Mouse (Mus musculus) left cerebral cortex, adult 2 months (tissue): ENCODE data around the gene Cdkl4. TPM values are rescaled to one million over a fixed set of nuclear protein-coding genes. Genes with fewer than 3 reads are reported as not detected.

ENCODE experiments used
- DNase-seq, 2 experiments: peaks; one replicate each; pipeline ENCODE4 v3.0.0; 2021 to 2022; ENCODE audit warnings: low spot score in 2 of 2, mixed read lengths in 1 of 2; ENCODE audit errors: extremely low spot score in 1 of 2
- H3K27ac ChIP-seq: fragments of 200-600 bp; 2 replicates; pipeline ENCODE4 v1.8.1; 2022
- H3K4me3 ChIP-seq: fragments of 200-600 bp; 2 replicates; pipeline ENCODE4 v1.8.1; 2022
- CTCF ChIP-seq: fragments of 200-600 bp; IDR thresholded peaks from 2 replicates; pipeline ENCODE4 v1.8.1; 2022; ENCODE audit warnings: antibody characterized with exemption, mild to moderate bottlenecking, moderate library complexity
- intact Hi-C: fragments of 180-260 bp; cut with DNase I; formaldehyde crosslinking; loops from one replicate; pipeline ENCODE4 v1.15.1; 2025
- long read RNA-seq, 2 experiments: library from polyadenylated mRNA; stranded (forward); transcript quantifications; one replicate each; pipeline ENCODE4 v2.0.0; 2021; ENCODE audit warnings: borderline mapping rate in 2 of 2
- total RNA-seq, 2 experiments: library from RNA; stranded (reverse); gene quantifications; 2 replicates each; pipeline ENCODE4 v1.2.3; 2021

The Cdkl4 gene
- 10 to 100 TPM; 17.9 to 18.9 TPM for total RNA-seq
- long read RNA-seq, experiment 1, transcript Cdkl4-203 (10 exons, 3,078 nt): minor isoform, 9 of 42 reads
- long read RNA-seq, experiment 1, transcript Cdkl4-202 (10 exons, 1,991 nt): major isoform, 25 of 42 reads
- long read RNA-seq, experiment 1, partial matches to known transcripts: 0 of 42 reads
- long read RNA-seq, experiment 1, other reads (novel, unspliced or antisense): 8 of 42 reads
- long read RNA-seq, experiment 2, transcript Cdkl4-203 (10 exons, 3,078 nt): minor isoform, 7 of 27 reads
- long read RNA-seq, experiment 2, transcript Cdkl4-202 (10 exons, 1,991 nt): major isoform, 15 of 27 reads
- long read RNA-seq, experiment 2, partial matches to known transcripts: 1 of 27 reads
- long read RNA-seq, experiment 2, other reads (novel, unspliced or antisense): 4 of 27 reads

GRCm38 (mm10) chr17:80577639-80578038, at the start of gene Cdkl4:
Cdkl4 (minus strand) TSS chr17:80577813.
- H3K27ac ChIP-seq: peak within 1 kb of the TSS; percentile 64
- TF ChIP-seq CTCF: no peak
- no peak for DNase-seq
- H3K4me3 ChIP-seq: peak within 1 kb of the TSS; percentile 56
- intact Hi-C loops: no loop called here

GRCm38 (mm10) chr17:80624979-80625378, 47.4 kb upstream of the Cdkl4 start:
- no peak for DNase-seq
- no peak for TF ChIP-seq CTCF
- intact Hi-C loops: loop anchor here (5.0 to 10.0 kb wide), 4 partner anchors 87 to 387 kb away; no protein-coding TSS in a partner anchor
- Histone ChIP-seq H3K27ac (no peak overlapping the region), H3K4me3 (no peak overlapping the region)

DNA sequence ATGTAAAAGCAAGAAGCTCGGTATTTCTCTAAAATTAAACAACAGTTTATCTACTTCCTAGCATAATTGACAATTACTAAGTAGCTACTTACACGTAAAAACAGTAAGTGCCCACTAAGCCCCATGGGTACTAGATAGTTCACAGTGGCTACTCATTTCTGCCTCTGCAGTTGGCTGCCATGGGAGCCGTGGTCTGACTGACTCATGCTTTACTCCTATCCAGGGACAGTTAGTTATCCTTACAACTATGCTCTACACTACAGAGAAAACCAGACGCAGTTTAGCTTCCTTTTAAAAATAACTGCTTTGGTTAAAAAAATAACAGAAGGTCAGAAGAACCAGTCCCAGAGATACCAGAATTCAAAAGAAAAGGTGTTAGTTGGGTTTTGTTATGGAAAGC, 44.1 kb upstream of the Cdkl4 start:
- TF ChIP-seq CTCF: no peak
- no peak for DNase-seq
- Histone ChIP-seq H3K27ac (no peak overlapping the region), H3K4me3 (no peak overlapping the region)
- intact Hi-C loops: loop anchor here (1.0 to 10.0 kb wide), 4 partner anchors 91 to 391 kb away; no protein-coding TSS in a partner anchor

GRCm38 (mm10) chr17:80620786-80621423, 43.3 kb upstream of the Cdkl4 start:
- H3K4me3 ChIP-seq: no peak overlapping the region
- intact Hi-C loops: loop anchor here (1.0 to 10.0 kb wide), 4 partner anchors 91 to 391 kb away; no protein-coding TSS in a partner anchor
- no peak overlapping the region for H3K27ac ChIP-seq
- TF ChIP-seq CTCF: peak; percentile 88
- peak; percentile 71 to 72 for DNase-seq

GRCm38 (mm10) chr17:80619556-80619955, 41.9 kb upstream of the Cdkl4 start:
- intact Hi-C loops: no loop called here
- H3K27ac ChIP-seq: 0 out of 2 replicates have a peak overlapping the region, but pooled peaks have one; percentile 11
- no peak for TF ChIP-seq CTCF
- DNase-seq: no peak
- no peak overlapping the region for H3K4me3 ChIP-seq

DNA sequence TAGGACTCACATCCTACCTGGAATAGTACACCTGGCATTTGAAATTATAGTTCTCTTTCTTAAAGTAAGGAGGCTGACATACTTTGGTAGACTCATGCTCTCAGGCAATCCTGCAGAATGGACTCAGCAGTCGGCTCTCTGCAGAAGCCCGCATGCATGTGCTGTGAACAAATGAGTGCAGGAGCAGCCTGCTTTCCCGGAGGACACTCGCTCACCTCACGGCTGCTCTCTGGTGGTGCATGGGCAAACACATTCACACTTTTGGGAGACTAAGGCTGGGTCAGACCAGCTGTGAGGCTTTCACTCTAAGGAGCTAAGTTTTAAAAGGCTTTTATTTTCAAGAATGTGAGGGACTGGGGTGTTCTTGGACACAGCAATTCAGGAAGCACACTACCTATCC, 41.3 kb upstream of the Cdkl4 start:
- intact Hi-C loops: no loop called here
- no peak overlapping the region for H3K4me3 ChIP-seq
- no peak for DNase-seq
- H3K27ac ChIP-seq: no peak overlapping the region
- no peak; the same call in 1 of the 2 replicates for TF ChIP-seq CTCF

- DNase-seq: no peak
- H3K27ac ChIP-seq: no peak overlapping the region
- intact Hi-C loops: loop anchor here (5.0 kb wide), 1 partner anchor 378 kb away; no protein-coding TSS in a partner anchor
- H3K4me3 ChIP-seq: no peak overlapping the region
- no peak for TF ChIP-seq CTCF
Observed at GRCm38 (mm10) chr17:80603806-80604205, 26.2 kb upstream of the Cdkl4 start.

GRCm38 (mm10) chr17:80603079-80603625, 25.5 kb upstream of the Cdkl4 start:
- intact Hi-C loops: loop anchor here (5.0 kb wide), 1 partner anchor 379 kb away; no protein-coding TSS in a partner anchor

GRCm38 (mm10) chr17:80601371-80601770, 23.8 kb upstream of the Cdkl4 start:
- no peak overlapping the region for H3K4me3 ChIP-seq
- DNase-seq: peak; percentile 42 to 65
- TF ChIP-seq CTCF: peak; percentile 64
- H3K27ac ChIP-seq: no peak overlapping the region
- intact Hi-C loops: loop anchor here (5.0 kb wide), 1 partner anchor 381 kb away; no protein-coding TSS in a partner anchor

More at GRCm38 (mm10) chr17:80603079-80603625, 25.5 kb upstream of the Cdkl4 start:
- no peak overlapping the region for H3K27ac ChIP-seq
- no peak overlapping the region for H3K4me3 ChIP-seq
- TF ChIP-seq CTCF: no peak
- DNase-seq: no peak

DNA sequence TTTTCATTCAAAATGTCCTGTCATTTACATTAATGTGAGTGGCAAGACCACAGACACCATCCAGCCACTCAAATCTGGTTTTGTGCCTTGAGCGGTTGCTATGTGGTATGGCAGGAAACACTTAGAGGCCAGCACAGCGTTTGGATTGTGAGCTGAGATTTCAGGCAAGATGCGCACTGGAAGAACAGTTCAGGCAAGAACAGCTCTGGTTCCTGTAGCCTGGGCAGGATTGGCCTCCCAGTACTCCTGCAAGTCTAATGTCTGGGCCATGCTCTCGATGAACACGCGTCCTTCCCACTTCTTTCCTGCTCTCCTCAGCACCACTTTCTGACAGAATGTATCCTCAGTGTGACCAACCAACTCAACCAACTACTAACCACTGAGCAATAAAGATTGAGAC, 5.4 kb upstream of the Cdkl4 start:
- intact Hi-C loops: no loop called here
- H3K27ac ChIP-seq: no peak overlapping the region
- no peak for TF ChIP-seq CTCF
- no peak for DNase-seq
- no peak overlapping the region for H3K4me3 ChIP-seq

GRCm38 (mm10) chr17:80579901-80580300, 2.3 kb upstream of the Cdkl4 start:
- no peak for DNase-seq
- intact Hi-C loops: no loop called here
- H3K4me3 ChIP-seq: no peak overlapping the region
- no peak overlapping the region for H3K27ac ChIP-seq
- no peak for TF ChIP-seq CTCF

DNA sequence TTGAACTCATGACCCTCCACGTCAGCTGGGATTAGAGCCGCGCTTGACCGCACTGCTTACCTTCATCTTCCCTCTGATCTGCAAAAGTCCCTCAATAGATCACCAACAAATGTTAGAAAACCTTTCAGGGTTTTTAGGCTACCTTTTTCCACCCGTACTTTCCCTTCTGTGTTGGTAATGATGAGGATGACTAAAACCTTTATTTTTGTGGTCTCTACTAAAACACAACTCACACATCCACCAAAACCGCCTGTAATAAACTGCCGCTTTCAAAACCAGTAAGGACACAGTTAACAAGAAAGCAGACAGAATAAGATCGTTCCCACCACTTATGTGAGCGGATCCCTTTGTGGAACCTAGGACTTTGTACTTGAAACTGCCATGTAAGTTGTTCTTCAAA, 1.5 kb upstream of the Cdkl4 start:
- TF ChIP-seq CTCF: no peak
- Histone ChIP-seq H3K4me3 (no peak overlapping the region), H3K27ac (no peak overlapping the region)
- intact Hi-C loops: no loop called here
- DNase-seq: no peak
